Mouse (Mus musculus): ENCODE results near the gene Npff.

Npff gene

GRCm38 (mm10) chr15:102503924-102504782 lies 20.6 kb downstream of the Npff start:
- no peak for DNase-seq (ENCODE audit: low spot score)

- no peak for DNase-seq (ENCODE audit: low spot score)
These were observed 21.3 kb downstream of the Npff start, which contains the start of gene Gm10337 for GRCm38 (mm10) chr15:102503447-102503846. Gm10337 (plus strand) TSS chr15:102503722.

GRCm38 (mm10) chr15:102502254-102502840 lies 22.4 kb downstream of the Npff start:
- DNase-seq (ENCODE audit: low spot score): no peak

- DNase-seq (ENCODE audit: low spot score): no peak
These were observed 23.5 kb downstream of the Npff start for GRCm38 (mm10) chr15:102501084-102501814.

GRCm38 (mm10) chr15:102500479-102500878 lies 24.3 kb downstream of the Npff start:
- DNase-seq (ENCODE audit: low spot score): no peak

GRCm38 (mm10) chr15:102499851-102500250 lies 24.9 kb downstream of the Npff start:
- no peak for DNase-seq (ENCODE audit: low spot score)

GRCm38 (mm10) chr15:102499370-102499769 lies 25.4 kb downstream of the Npff start:
- no peak for DNase-seq (ENCODE audit: low spot score)

- DNase-seq (ENCODE audit: low spot score): no peak
These were observed 26.4 kb downstream of the Npff start for GRCm38 (mm10) chr15:102498322-102498721.

GRCm38 (mm10) chr15:102487664-102488063 lies 37.1 kb downstream of the Npff start:
- no peak for DNase-seq (ENCODE audit: low spot score)

GRCm38 (mm10) chr15:102485853-102486252 lies 38.9 kb downstream of the Npff start:
- no peak for DNase-seq (ENCODE audit: low spot score)

GRCm38 (mm10) chr15:102483136-102483535 lies 41.6 kb downstream of the Npff start:
- no peak for DNase-seq (ENCODE audit: low spot score)

- no peak for DNase-seq (ENCODE audit: low spot score)
These were observed 50.2 kb downstream of the Npff start for GRCm38 (mm10) chr15:102474520-102474919.

All from c-Kit-positive CD71-positive TER-119-positive erythroid progenitor cells, embryonic 14.5 days (primary cell).